Mouse (Mus musculus) CH12.LX (cell line): ENCODE results near the gene Cryz.

ENCODE experiments used
- CTCF ChIP-seq, 2 experiments: IDR thresholded peaks in 1 of 2; conservative IDR thresholded peaks in 1 of 2; 2 replicates each; pipeline ENCODE4 v1.5.1; 2011 to 2012; ENCODE audit warnings: low read depth in 2 of 2, low read length in 2 of 2, improper control_type of control experiment in 1 of 2, inconsistent platforms in 1 of 2, mild to moderate bottlenecking in 1 of 2, moderate library complexity in 1 of 2
- NRF1 ChIP-seq: IDR thresholded peaks from 2 replicates; pipeline ENCODE4 v1.6.1; 2014; ENCODE audit warnings: low read depth, mild to moderate bottlenecking, inconsistent platforms, low read length, improper control_type of control experiment, moderate library complexity
- POLR2A ChIP-seq: IDR thresholded peaks from 2 replicates; pipeline ENCODE4 v1.6.1; 2011; ENCODE audit warnings: low read depth, mild to moderate bottlenecking, improper control_type of control experiment, low read length
- SIN3A ChIP-seq: IDR thresholded peaks from 2 replicates; pipeline ENCODE4 v1.6.1; 2012; ENCODE audit warnings: low read length, improper control_type of control experiment, inconsistent platforms
- UBTF ChIP-seq: IDR thresholded peaks from 2 replicates; pipeline ENCODE4 v1.6.1; 2012; ENCODE audit warnings: low read depth, mild to moderate bottlenecking, inconsistent platforms, low read length, improper control_type of control experiment, moderate library complexity
- USF1 ChIP-seq: IDR thresholded peaks from 2 replicates; pipeline ENCODE4 v1.6.1; 2014; ENCODE audit warnings: low read depth, mild to moderate bottlenecking, inconsistent platforms, low read length, improper control_type of control experiment

GRCm38 (mm10) chr3:154548868-154549301 lies 47.6 kb upstream of the Cryz start:
- TF ChIP-seq SIN3A = no peak
- no peak for TF ChIP-seq UBTF
- TF ChIP-seq CTCF (conservative IDR thresholded peaks at IDR 0.05 in 1 of 2, IDR thresholded peaks at IDR 0.05 in 1 of 2; ENCODE audit: low read depth in 2 of 2, low read length in 2 of 2) = no peak
- no peak for TF ChIP-seq NRF1
- no peak for TF ChIP-seq USF1
- no peak for TF ChIP-seq POLR2A
